Mouse (Mus musculus) liver, embryonic 14 days (tissue): ENCODE measurements around the gene Mrpl50. TPM values are rescaled to one million over a fixed set of nuclear protein-coding genes. Genes with fewer than 3 reads are reported as not detected.

Source experiments
- polyA plus RNA-seq: library from polyadenylated mRNA; depleted of rRNA; stranded (reverse); fragments of >200 nt; gene quantifications from 2 replicates; pipeline ENCODE4 v1.2.3, GENCODE M21; 2012; rRNA removed

Gene Mrpl50
- 20.6 and 23.6 TPM in 2 replicates for polyA plus RNA-seq

GRCm38 (mm10) chr4:49520572-49521340, at the start of gene Mrpl50, which contains the start of gene Zfp189:
Gene Mrpl50, minus strand, starts transcription at chr4:49521093.
Gene Zfp189, plus strand, starts transcription at chr4:49521176.

GRCm38 (mm10) chr4:49549383-49549782, 28.5 kb upstream of the Mrpl50 start, which contains the start of gene Aldob:
Gene Aldob, minus strand, starts transcription at chr4:49549546.

DNA sequence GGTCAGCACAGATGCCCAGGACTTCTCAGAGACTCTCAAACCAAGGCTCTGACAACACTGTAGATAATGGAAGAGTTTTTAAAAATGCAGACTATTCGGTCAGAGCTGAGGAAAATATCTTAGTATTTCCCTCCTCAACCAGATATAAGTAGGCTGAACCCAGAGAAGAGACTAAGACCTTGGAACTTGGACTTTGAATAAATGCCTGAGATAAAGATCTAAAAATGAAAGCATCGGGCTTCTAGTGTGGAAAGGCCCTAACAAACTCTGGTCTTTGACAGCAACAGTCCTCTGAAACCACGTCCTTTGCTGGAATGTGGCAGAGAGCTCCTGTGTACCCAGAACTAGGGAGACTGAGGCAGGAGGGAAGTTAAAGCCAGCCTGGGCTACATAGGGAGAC, 14.5 kb downstream of the Mrpl50 start, which contains the start of gene Baat:
Gene Baat, minus strand, starts transcription at position 172 of the 400 bp plus-strand sequence.

DNA sequence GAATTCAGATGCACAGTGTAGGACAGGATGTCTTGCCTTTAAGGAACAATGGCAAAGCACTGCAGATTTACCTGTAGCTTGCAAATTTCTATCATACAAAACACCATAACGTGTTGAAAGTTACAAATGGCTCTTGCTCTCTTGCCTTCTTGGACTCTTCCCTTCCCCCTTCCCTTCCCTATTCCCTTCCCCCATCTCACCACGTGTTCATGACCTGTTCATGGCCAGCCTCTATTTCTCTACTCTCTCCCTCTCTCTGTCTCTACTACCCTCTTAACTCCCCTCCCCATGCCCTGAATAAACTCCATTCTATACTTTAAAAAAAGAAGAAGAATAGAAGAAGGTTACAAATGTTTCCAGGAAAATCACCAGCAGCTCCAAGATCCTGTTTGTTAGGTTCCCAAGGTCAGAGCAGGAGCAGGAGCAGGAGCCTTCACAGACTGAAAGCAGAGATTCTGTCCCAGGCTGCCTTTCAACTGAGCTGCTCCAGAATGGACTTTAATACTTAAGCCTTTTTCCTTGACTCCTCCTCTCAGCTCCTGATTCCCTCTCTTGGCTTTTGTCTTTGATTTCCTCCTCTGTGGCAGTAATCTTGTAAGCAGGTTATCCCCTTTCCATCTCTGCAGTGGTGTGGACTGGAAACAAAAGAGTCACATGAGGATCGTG, 47.3 kb downstream of the Mrpl50 start, which contains the start of gene Acnat1:
Gene Acnat1, minus strand, starts transcription at position 478 of the 666 bp plus-strand sequence.

Other genes with a start within 250 kb of the Mrpl50 start
- 0.15 TPM in 2 replicates for gene Acnat2, start 112.9 kb downstream of the Mrpl50 start, polyA plus RNA-seq
- 0.81 and 1.0 TPM in 2 replicates for gene Acnat1, start 47.2 kb downstream of the Mrpl50 start, polyA plus RNA-seq
- gene Baat, start 14.5 kb downstream of the Mrpl50 start, polyA plus RNA-seq, result 0.49 and 0.62 TPM in 2 replicates
- gene Zfp189, start 83 bp upstream of the Mrpl50 start, polyA plus RNA-seq, result 1.5 and 1.9 TPM in 2 replicates
- 93.2 and 113 TPM in 2 replicates for gene Aldob, start 28.5 kb upstream of the Mrpl50 start, polyA plus RNA-seq
- 4.2 and 4.3 TPM in 2 replicates for gene Tmem246, start 76.8 kb upstream of the Mrpl50 start, polyA plus RNA-seq
- 16.1 and 17.3 TPM in 2 replicates for gene Rnf20, start 110.9 kb upstream of the Mrpl50 start, polyA plus RNA-seq
- 0.01 TPM in 1 of 2 replicates, not detected in the other for gene Ppp3r2, start 160.9 kb upstream of the Mrpl50 start, polyA plus RNA-seq